Mouse (Mus musculus) heart, adult 2 months (tissue): ENCODE results near the gene D630023F18Rik. TPM values are rescaled to one million over a fixed set of nuclear protein-coding genes. Genes with fewer than 3 reads are reported as not detected.

ENCODE experiments used
- DNase-seq, 2 experiments: peaks; one replicate each; pipeline ENCODE4 v3.0.0; 2021
- H3K27ac ChIP-seq: fragments of 200-600 bp; 2 replicates; pipeline ENCODE4 v1.8.1; 2022
- H3K27me3 ChIP-seq: fragments of 200-500 bp; 2 replicates; pipeline ENCODE4 v1.6.1; 2012; ENCODE audit warnings: mild to moderate bottlenecking, low read length, inconsistent platforms, mixed read lengths; ENCODE audit not compliant: control insufficient read depth, insufficient read depth
- H3K36me3 ChIP-seq: fragments of 200-500 bp; 2 replicates; pipeline ENCODE4 v1.6.1; 2012; ENCODE audit warnings: low read length, inconsistent platforms; ENCODE audit not compliant: control insufficient read depth, insufficient read depth
- H3K4me1 ChIP-seq: fragments of 200-500 bp; 2 replicates; pipeline ENCODE4 v1.6.1; 2011; ENCODE audit warnings: low read length; ENCODE audit not compliant: control insufficient read depth, insufficient read depth
- H3K4me3 ChIP-seq: fragments of 200-600 bp; 2 replicates; pipeline ENCODE4 v1.8.1; 2022
- H3K79me2 ChIP-seq: fragments of 200-500 bp; replicated peaks from 2 replicates; pipeline ENCODE4 v1.6.1; 2012; ENCODE audit warnings: mild to moderate bottlenecking, inconsistent platforms, low read length, moderate library complexity, mixed read lengths; ENCODE audit not compliant: control insufficient read depth, insufficient read depth
- H3K9ac ChIP-seq: fragments of 200-500 bp; 2 replicates; pipeline ENCODE4 v1.6.1; 2012; ENCODE audit warnings: low read depth, mild to moderate bottlenecking, control low read depth, inconsistent platforms, low read length, mixed read lengths
- CTCF ChIP-seq: fragments of 200-600 bp; IDR thresholded peaks from 2 replicates; pipeline ENCODE4 v1.8.1; 2022; ENCODE audit warnings: antibody characterized with exemption, mild to moderate bottlenecking, moderate library complexity
- EP300 ChIP-seq: fragments of 200-500 bp; IDR thresholded peaks from 2 replicates; pipeline ENCODE4 v1.6.1; 2011; ENCODE audit warnings: low read depth, low read length, control low read depth; ENCODE audit not compliant: insufficient read depth
- POLR2A ChIP-seq: fragments of 200-500 bp; IDR thresholded peaks from 2 replicates; pipeline ENCODE4 v1.6.1; 2011; ENCODE audit warnings: mild to moderate bottlenecking, low read depth, low read length, control low read depth; ENCODE audit not compliant: insufficient read depth
- WGBS: fragments of 180-500 bp; shearing (Covaris S2); methylation state at CpG from one replicate; pipeline ENCODE4 v1.1.7; 2018; 5-methylcytosine and 5-hydroxymethylcytosine counted together
- intact Hi-C: fragments of 180-260 bp; cut with DNase I; formaldehyde crosslinking; loops from one replicate; pipeline ENCODE4 v1.15.1; 2025
- polyA plus RNA-seq: library from polyadenylated mRNA; depleted of rRNA; stranded (reverse); fragments of >200 nt; gene quantifications from 2 replicates; pipeline ENCODE4 v1.2.3, GENCODE M21; 2012
- total RNA-seq, 2 experiments: library from RNA; stranded (reverse); gene quantifications; 2 replicates each; pipeline ENCODE4 v1.2.3; 2021

D630023F18Rik gene
- total and polyA plus RNA-seq, 3 experiments, result not detected

- Histone ChIP-seq H3K79me2 (no peaks in the 10 kb centered on the region), H3K9ac (no peak overlapping the region), H3K27ac (no peak overlapping the region), H3K36me3 (no peaks in the 10 kb centered on the region), H3K27me3 (no peaks in the 10 kb centered on the region), H3K4me1 (no peaks in the 10 kb centered on the region), H3K4me3 (no peak overlapping the region)
- intact Hi-C loops, result no loop called here
- no peak for DNase-seq
- TF ChIP-seq EP300 (no peak), POLR2A (no peak), CTCF (no peak)
- whole genome bisulfite sequencing, result 89% methylated on average over 8 of the region's 8 CpGs
Observed at GRCm38 (mm10) chr1:65109196-65109595, 13.8 kb downstream of the D630023F18Rik start.

- Histone ChIP-seq H3K27me3 (no peaks in the 10 kb centered on the region), H3K9ac (no peak overlapping the region), H3K4me1 (no peaks in the 10 kb centered on the region), H3K79me2 (no peaks in the 10 kb centered on the region), H3K27ac (no peak overlapping the region), H3K36me3 (no peaks in the 10 kb centered on the region), H3K4me3 (no peak overlapping the region)
- intact Hi-C loops, result no loop called here
- 75% methylated on average over 10 of the region's 10 CpGs for WGBS
- DNase-seq, result no peak
- no peak for TF ChIP-seq EP300
- TF ChIP-seq CTCF, result no peak
Observed at GRCm38 (mm10) chr1:65107654-65108279, 15.2 kb downstream of the D630023F18Rik start.

- no peaks in the 10 kb centered on the region for H3K79me2 ChIP-seq
- WGBS, result 83% methylated on average over 11 of the region's 11 CpGs
- intact Hi-C loops, result no loop called here
- H3K27ac ChIP-seq, result no peak within 1 kb of the TSS
- no peak for TF ChIP-seq EP300
- no peak for TF ChIP-seq CTCF
- no peak for TF ChIP-seq POLR2A
- H3K36me3 ChIP-seq, result no peaks in the 10 kb centered on the region
- DNase-seq, result no peak
- no peak within 1 kb of the TSS for H3K4me3 ChIP-seq
- no peaks in the 10 kb centered on the region for H3K27me3 ChIP-seq
- no peak within 1 kb of the TSS for H3K9ac ChIP-seq
- H3K4me1 ChIP-seq, result no peaks in the 10 kb centered on the region
Observed at GRCm38 (mm10) chr1:65103273-65103672, 19.7 kb downstream of the D630023F18Rik start, which contains the start of gene Cryga. Cryga (minus strand) TSS chr1:65103373.

- Histone ChIP-seq H3K79me2 (no peaks in the 10 kb centered on the region), H3K4me3 (no peak overlapping the region), H3K36me3 (no peaks in the 10 kb centered on the region), H3K27ac (no peak overlapping the region), H3K27me3 (no peaks in the 10 kb centered on the region), H3K4me1 (no peaks in the 10 kb centered on the region), H3K9ac (no peak overlapping the region)
- 69% methylated on average over 3 of the region's 3 CpGs for WGBS
- no peak for DNase-seq
- TF ChIP-seq POLR2A (no peak), CTCF (no peak), EP300 (no peak)
- intact Hi-C loops, result no loop called here
Observed at GRCm38 (mm10) chr1:65096953-65097352, 26.1 kb downstream of the D630023F18Rik start.

- 80% methylated on average over 3 of the region's 3 CpGs for WGBS
- DNase-seq, result no peak
- H3K79me2 ChIP-seq, result no peaks in the 10 kb centered on the region
- no peaks in the 10 kb centered on the region for H3K27me3 ChIP-seq
- intact Hi-C loops, result no loop called here
- H3K4me1 ChIP-seq, result no peaks in the 10 kb centered on the region
- no peak overlapping the region for H3K4me3 ChIP-seq
- no peak overlapping the region for H3K27ac ChIP-seq
- H3K36me3 ChIP-seq, result no peaks in the 10 kb centered on the region
- no peak overlapping the region for H3K9ac ChIP-seq
- TF ChIP-seq CTCF (no peak), EP300 (no peak), POLR2A (no peak)
Observed at GRCm38 (mm10) chr1:65091566-65091965, 31.4 kb downstream of the D630023F18Rik start.

GRCm38 (mm10) chr1:65090370-65090769 lies 32.6 kb downstream of the D630023F18Rik start:
- H3K4me3 ChIP-seq, result no peak overlapping the region
- TF ChIP-seq CTCF (no peak), EP300 (no peak), POLR2A (no peak)
- WGBS, result 40% methylated on average over 2 of the region's 2 CpGs
- intact Hi-C loops, result no loop called here
- H3K27ac ChIP-seq, result no peak overlapping the region
- no peaks in the 10 kb centered on the region for H3K4me1 ChIP-seq
- H3K27me3 ChIP-seq, result no peaks in the 10 kb centered on the region
- peak in 1 of 2 experiments; percentile 31 for DNase-seq
- no peak overlapping the region for H3K9ac ChIP-seq
- H3K79me2 ChIP-seq, result no peaks in the 10 kb centered on the region
- no peaks in the 10 kb centered on the region for H3K36me3 ChIP-seq
